Comparison of ENCODE assay signal across 8 mouse cellular contexts in the genomic region with DNA sequence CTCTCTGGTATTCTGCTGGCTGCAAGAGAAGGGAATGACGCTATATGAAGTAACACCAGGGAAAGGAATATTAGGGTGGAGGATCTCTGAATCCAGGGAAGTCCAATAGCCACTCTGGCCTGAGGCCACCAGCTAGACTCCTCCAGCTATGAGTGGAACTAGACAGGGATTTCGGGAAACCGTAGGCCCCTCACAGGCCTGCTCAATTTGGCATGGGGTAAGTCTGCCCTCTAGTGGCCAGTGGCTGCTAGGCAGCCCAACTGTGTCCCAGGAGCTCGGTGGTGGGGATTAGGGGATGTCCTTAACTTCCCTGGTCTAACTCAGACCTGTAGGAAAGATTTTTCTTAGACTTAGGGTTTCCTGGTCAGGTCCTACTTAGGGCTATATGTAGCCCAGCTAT. TPM values are rescaled to one million over a fixed set of nuclear protein-coding genes. Genes with fewer than 3 reads are reported as not detected.
DNase-seq lines count a peak whose midpoint lies in the region; ATAC-seq and TF ChIP-seq lines count a peak whose summit lies in the region.

No protein-coding gene starts in this region.

- 14% methylated on average over 4 of the region's 4 CpGs for WGBS in cerebellum, adult 2 months
- WGBS in forebrain, postnatal 0 days = 15% methylated on average over 4 of the region's 4 CpGs
- 17% methylated on average over 4 of the region's 4 CpGs for WGBS in lung, adult 2 months

- H3K9me3 ChIP-seq in forebrain, postnatal 0 days (ENCODE audit: low read length) = no peaks in the 10 kb centered on the region

- no peaks in the 10 kb centered on the region for H3K36me3 ChIP-seq in forebrain, postnatal 0 days (ENCODE audit: insufficient read depth)

- no peak for TF ChIP-seq POLR2A in cerebellum, adult 2 months (IDR thresholded peaks at IDR 0.05; ENCODE audit: borderline replicate concordance, insufficient read depth, low read length)
- no peak for TF ChIP-seq POLR2A in lung, adult 2 months (IDR thresholded peaks at IDR 0.05; ENCODE audit: borderline replicate concordance, extremely low read depth, low read depth, low read length)

- peak; percentile 43 for DNase-seq in MEL-GATA-1-ER (ENCODE audit: extremely low read depth, low read depth)
- peak; percentile 66 to 84 for DNase-seq in cerebellum, adult 2 months
- peak; percentile 93 for DNase-seq in forebrain, postnatal 0 days
- peak; percentile 92 for DNase-seq in heart, postnatal 4 days
- DNase-seq in layer of hippocampus, adult 18-20 months (ENCODE audit: low spot score in 2 of 2) = peak; percentile 72 to 90
- peak; percentile 75 for DNase-seq in lung, adult 2 months
- peak; percentile 68 for DNase-seq in testis, postnatal 14 days (ENCODE audit: low spot score)

- H3K4me1 ChIP-seq in cerebellum, adult 2 months (ENCODE audit: control insufficient read depth, insufficient read depth, low read length) = no peaks in the 10 kb centered on the region
- H3K4me1 ChIP-seq in forebrain, postnatal 0 days (ENCODE audit: insufficient read depth) = no peaks in the 10 kb centered on the region
- no peaks in the 10 kb centered on the region for H3K4me1 ChIP-seq in lung, adult 2 months (ENCODE audit: control insufficient read depth, insufficient read depth, low read length)

- ATAC-seq in forebrain, postnatal 0 days = peak; percentile 92
- peak; percentile 69 for ATAC-seq in neutrophil, adult 5-6 weeks (ENCODE audit: extremely low read depth, insufficient number of reproducible peaks, low FRiP score, poor library complexity, severe bottlenecking)

- peak; percentile 97 for TF ChIP-seq CTCF in cerebellum, adult 2 months (IDR thresholded peaks at IDR 0.05; ENCODE audit: borderline replicate concordance, insufficient read depth, low read depth, low read length)
- TF ChIP-seq CTCF in forebrain, postnatal 0 days (IDR thresholded peaks at IDR 0.05; ENCODE audit: low read depth) = peak; percentile 98
- TF ChIP-seq CTCF in lung, adult 2 months (IDR thresholded peaks at IDR 0.05; ENCODE audit: insufficient read depth, low read length) = peak; percentile 97

- H3K27ac ChIP-seq in cerebellum, adult 2 months (ENCODE audit: insufficient read depth, low read length) = no peak overlapping the region
- H3K27ac ChIP-seq in forebrain, postnatal 0 days (ENCODE audit: low read depth, low read length) = no peak overlapping the region

- no peak overlapping the region for H3K4me3 ChIP-seq in cerebellum, adult 2 months (replicated peaks; ENCODE audit: insufficient read depth, low read depth, low read length)
- H3K4me3 ChIP-seq in forebrain, postnatal 0 days (ENCODE audit: low read depth, low read length) = no peak overlapping the region
- H3K4me3 ChIP-seq in lung, adult 2 months (replicated peaks; ENCODE audit: extremely low read depth, low read depth, low read length) = no peak overlapping the region

- H3K9ac ChIP-seq in forebrain, postnatal 0 days = no peak overlapping the region

- no peak overlapping the region for H3K4me2 ChIP-seq in forebrain, postnatal 0 days (ENCODE audit: low read depth)

- H3K27me3 ChIP-seq in cerebellum, adult 2 months (ENCODE audit: control insufficient read depth, insufficient read depth, low read length) = no peaks in the 10 kb centered on the region
- no peaks in the 10 kb centered on the region for H3K27me3 ChIP-seq in forebrain, postnatal 0 days (ENCODE audit: insufficient read depth, low read length)

RNA-seq across cellular contexts. Expression of a gene that starts 8.5 kb away (rescaled TPM):
- 34.0 and 35.4 TPM in 2 replicates for polyA plus RNA-seq in cerebellum, adult 2 months (2012; rRNA removed)
- 62.4 and 67.6 TPM in 2 replicates for total RNA-seq in forebrain, postnatal 0 days (2014; rRNA removed)
- polyA plus RNA-seq in forebrain, postnatal 0 days (2015; fragmentation: Nextera tagmentation; extraction: Ambion mirVana) = 18.2 and 28.4 TPM in 2 replicates
- total RNA-seq in heart, postnatal 4 days (2021) = 10 to 100 TPM; 26.1 to 27.4 TPM
- total RNA-seq in layer of hippocampus, adult 18-20 months (2021) = 10 to 100 TPM; 82.2 to 86.3 TPM
- polyA plus RNA-seq in lung, adult 2 months (2012; rRNA removed) = 12.1 and 13.3 TPM in 2 replicates
- 20.5 and 22.8 TPM in 2 replicates for total RNA-seq in neutrophil, adult 5-6 weeks (2017)

RNA-seq across cellular contexts. Expression of a gene that starts 9.2 kb away (rescaled TPM):
- 0.52 and 0.75 TPM in 2 replicates for polyA plus RNA-seq in cerebellum, adult 2 months (2012; rRNA removed)
- 0.57 TPM in 1 of 2 replicates, not detected in the other for total RNA-seq in forebrain, postnatal 0 days (2014; rRNA removed)
- polyA plus RNA-seq in forebrain, postnatal 0 days (2015; fragmentation: Nextera tagmentation; extraction: Ambion mirVana) = 0.23 TPM in 1 of 2 replicates, not detected in the other
- not detected for total RNA-seq in heart, postnatal 4 days (2021)
- under 1 TPM; 0.62 to 0.68 TPM for total RNA-seq in layer of hippocampus, adult 18-20 months (2021)
- polyA plus RNA-seq in lung, adult 2 months (2012; rRNA removed) = 0.52 and 6.7 TPM in 2 replicates
- total RNA-seq in neutrophil, adult 5-6 weeks (2017) = not detected in 2 replicates

RNA-seq across cellular contexts. Expression of a gene that starts 27.4 kb away (rescaled TPM):
- polyA plus RNA-seq in cerebellum, adult 2 months (2012; rRNA removed) = not detected in 2 replicates
- 0.24 TPM in 1 of 2 replicates, not detected in the other for total RNA-seq in forebrain, postnatal 0 days (2014; rRNA removed)
- polyA plus RNA-seq in forebrain, postnatal 0 days (2015; fragmentation: Nextera tagmentation; extraction: Ambion mirVana) = 0.33 and 0.35 TPM in 2 replicates
- total RNA-seq in heart, postnatal 4 days (2021) = under 1 TPM in 1 of 2 experiments, not detected in 1; 0.68 TPM
- under 1 TPM; 0.45 to 0.48 TPM for total RNA-seq in layer of hippocampus, adult 18-20 months (2021)
- 1.6 TPM in 1 of 2 replicates, not detected in the other for polyA plus RNA-seq in lung, adult 2 months (2012; rRNA removed)
- not detected in 2 replicates for total RNA-seq in neutrophil, adult 5-6 weeks (2017)

Comparison
In these comparisons a context has a peak if more than half of its experiments do, and no peak if none do; other contexts are left out.
1. DNase-seq: peak in every context shown above with its lines; median percentile 93 in forebrain, postnatal 0 days; 92 in heart, postnatal 4 days; 81 in layer of hippocampus, adult 18-20 months; 75 in cerebellum, adult 2 months; 75 in lung, adult 2 months; 68 in testis, postnatal 14 days; 43 in MEL-GATA-1-ER.